Mouse (Mus musculus): Measurements from ENCODE around the gene Ncf2.

Ncf2 gene

GRCm38 (mm10) chr1:152796683-152797263 lies 3.2 kb upstream of the Ncf2 start:
- DNase-seq (ENCODE audit: low read depth, low spot score): no peak

- DNase-seq (ENCODE audit: low read depth, low spot score): no peak
These were observed 1.9 kb upstream of the Ncf2 start for GRCm38 (mm10) chr1:152798125-152798524.

DNA sequence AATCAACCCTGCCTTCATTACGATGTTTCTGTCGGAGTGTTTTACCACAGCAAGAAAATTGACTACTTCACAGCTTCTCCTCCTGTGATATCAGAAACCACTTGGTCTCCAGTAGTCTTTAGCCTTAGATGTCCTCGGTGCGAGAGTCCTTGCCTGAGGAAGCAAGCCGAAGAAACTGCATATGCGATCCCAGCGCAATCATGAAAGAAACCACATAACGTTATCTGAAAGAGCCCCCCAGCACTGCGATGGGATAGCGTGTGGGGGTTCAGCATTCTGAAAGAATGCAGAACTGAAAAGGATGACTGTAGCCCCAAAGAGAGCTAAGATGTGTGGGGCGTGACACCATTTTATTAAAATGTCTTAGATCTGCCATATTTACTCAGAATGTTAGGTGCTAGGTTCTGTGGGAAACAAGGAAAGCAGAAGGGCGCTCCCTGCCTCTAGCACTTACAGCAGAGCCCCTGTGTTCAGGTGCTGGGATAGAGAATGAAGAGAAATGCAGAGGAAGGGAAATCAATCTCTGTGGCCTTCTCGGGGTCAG lies 711 bp downstream of the Ncf2 start:
- no peak for DNase-seq (ENCODE audit: low read depth, low spot score)

- DNase-seq (ENCODE audit: low read depth, low spot score): no peak
These were observed 4.9 kb downstream of the Ncf2 start for GRCm38 (mm10) chr1:152804907-152805306.

DNA sequence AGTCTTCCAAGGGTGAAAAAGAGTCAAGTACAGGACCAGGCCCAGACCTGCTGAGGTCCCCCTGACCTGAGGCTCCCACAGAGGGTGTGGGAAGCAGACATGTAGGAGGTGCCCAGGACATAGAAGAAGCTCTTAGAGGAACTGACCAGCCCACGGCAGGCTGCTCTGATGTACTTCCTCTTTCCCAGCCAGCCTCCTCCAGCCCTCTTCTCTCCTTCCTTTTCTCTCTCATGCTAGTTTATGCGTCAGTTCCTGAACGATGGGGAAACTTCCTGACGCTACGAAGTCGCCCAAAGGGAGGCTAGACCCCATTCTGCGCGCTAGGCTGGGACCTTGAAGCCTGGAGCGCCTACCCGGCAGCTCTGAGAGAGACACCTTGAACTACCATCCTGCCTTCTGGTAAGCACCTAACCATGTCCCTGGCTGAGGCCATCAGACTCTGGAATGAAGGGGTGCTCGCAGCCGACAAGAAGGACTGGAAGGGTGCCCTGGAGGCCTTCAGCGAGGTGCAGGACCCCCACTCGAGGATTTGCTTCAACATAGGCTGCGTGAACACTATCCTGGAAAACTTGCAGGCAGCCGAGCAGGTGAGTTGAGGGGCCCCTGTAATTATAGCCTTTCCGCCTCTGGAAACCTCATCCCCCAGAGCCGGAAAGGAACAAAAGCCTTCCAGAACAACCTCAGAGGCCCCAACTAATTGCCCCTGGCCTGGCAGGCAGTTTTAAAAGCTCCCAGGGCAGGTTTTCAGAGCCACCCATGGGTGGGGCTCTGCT lies 7.8 kb downstream of the Ncf2 start:
- DNase-seq (ENCODE audit: low read depth, low spot score): no peak

GRCm38 (mm10) chr1:152808392-152808680 lies 8.3 kb downstream of the Ncf2 start:
- DNase-seq (ENCODE audit: low read depth, low spot score): no peak

DNA sequence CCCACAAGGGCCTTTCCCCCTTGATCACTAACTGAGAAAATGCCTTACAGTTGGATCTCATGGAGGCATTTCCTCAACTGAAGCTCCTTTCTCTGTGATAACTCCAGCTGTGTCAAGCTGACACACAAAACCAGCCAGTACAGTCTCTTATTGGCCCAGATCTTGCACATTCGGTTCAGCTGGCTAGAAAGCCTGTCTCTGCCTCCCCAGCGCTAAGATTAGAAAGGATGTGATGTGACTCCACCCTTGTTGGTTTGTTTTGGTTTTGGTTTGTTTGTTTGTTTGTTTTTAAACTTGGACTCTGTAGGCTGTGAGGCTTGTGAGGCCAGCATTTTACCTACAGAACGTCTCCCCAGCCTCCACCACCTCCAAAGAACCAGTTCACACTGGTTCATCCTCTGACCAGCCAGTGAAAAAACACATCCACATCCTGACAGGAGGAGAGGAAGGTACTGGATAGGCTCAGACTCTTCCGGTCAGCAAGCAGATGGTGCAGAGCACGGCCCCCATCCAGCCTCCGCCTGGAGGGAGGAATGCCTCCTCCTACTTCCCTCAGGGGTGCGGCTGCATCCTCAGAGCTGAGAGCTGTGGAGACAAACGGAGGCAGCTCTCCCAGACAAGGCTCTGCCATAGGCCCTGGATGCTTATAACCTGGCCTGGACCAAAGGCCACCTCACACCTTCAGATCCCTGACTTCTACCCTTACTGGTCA lies 9.7 kb downstream of the Ncf2 start:
- DNase-seq (ENCODE audit: low read depth, low spot score): no peak

- no peak for DNase-seq (ENCODE audit: low read depth, low spot score)
These were observed 10.8 kb downstream of the Ncf2 start for GRCm38 (mm10) chr1:152810533-152811439.

GRCm38 (mm10) chr1:152815265-152815701 lies 15.3 kb downstream of the Ncf2 start:
- peak; percentile 16 for DNase-seq (ENCODE audit: low read depth, low spot score)

- DNase-seq (ENCODE audit: low read depth, low spot score): peak; percentile 30
These were observed 17.2 kb downstream of the Ncf2 start for GRCm38 (mm10) chr1:152817027-152817769.

DNA sequence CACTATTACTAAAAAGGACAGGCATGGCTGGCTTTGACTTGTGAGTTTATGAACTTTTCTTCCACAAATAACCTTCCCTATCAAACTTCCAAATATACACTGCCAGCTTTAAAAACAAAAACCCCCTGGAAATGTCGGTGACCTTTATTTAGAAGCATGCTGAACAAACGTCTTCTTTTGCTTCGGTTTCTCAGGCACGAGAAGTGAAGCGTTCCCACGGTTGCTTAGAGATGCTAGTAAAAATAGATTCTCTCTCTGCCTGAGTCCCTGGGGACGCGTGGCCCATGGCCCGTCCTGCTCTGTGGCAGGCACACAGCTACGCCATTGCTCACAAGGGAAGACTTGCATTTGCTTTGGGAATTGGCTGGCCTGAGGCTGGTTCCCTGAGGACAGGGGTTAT lies 17.8 kb downstream of the Ncf2 start:
- DNase-seq (ENCODE audit: low read depth, low spot score): peak; percentile 14

- no peak for DNase-seq (ENCODE audit: low read depth, low spot score)
These were observed 19.6 kb downstream of the Ncf2 start for GRCm38 (mm10) chr1:152819558-152819957.

DNA sequence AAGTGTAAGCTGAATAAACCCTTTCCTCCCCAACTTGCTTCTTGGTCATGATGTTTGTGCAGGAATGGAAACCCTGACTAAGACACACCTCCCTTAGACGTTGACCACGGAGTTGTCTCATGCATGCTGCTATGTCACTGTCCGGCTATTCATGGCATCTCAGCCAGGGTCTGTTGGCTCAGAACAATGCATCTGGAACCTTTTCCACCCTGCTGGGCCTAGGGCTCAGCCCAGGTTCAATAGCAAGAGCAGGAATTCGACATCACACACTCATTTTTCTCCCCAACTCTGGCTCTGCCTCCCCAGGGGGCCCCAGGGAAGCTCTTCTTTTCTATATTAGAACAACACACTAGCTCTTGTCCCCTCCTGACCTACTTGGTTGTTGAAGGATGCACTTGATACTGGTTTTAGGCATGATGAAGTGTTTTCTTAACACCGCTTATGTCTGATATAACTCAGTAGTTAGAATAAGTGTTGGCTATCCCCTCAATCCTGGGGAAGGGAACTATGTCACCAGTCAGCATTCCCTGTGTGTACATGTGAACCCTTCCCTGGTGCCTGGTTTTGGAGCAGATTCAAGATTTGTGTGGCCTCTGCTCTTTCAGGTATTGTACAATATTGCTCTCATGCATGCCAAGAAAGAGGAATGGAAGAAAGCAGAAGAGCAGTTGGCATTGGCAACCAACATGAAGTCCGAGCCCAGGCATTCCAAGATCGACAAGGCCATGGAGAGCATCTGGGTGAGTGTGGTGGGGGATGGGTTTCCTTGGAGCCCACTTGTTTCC lies 21.1 kb downstream of the Ncf2 start:
- no peak for DNase-seq (ENCODE audit: low read depth, low spot score)

DNA sequence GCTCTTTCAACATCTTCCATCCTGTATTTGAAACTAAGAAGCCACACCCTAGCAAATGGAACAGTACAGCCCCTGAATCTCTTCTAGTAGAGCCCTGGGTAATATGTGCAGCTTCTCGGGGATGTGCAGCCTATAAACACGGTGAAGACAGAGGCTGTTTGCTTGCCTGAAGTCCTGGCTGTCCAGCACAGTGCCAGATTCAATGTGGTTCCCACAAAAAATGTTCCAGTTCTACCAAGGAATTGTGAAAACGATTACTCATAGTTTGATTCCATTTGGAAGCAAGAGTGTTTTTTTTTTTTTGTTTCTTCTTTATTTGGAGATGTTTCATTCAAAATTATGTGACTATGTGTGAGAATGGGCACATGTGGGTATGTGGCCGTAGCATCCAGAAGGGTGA lies 21.8 kb downstream of the Ncf2 start:
- no peak for DNase-seq (ENCODE audit: low read depth, low spot score)

GRCm38 (mm10) chr1:152824206-152824605 lies 24.2 kb downstream of the Ncf2 start:
- DNase-seq (ENCODE audit: low read depth, low spot score): no peak

- no peak for DNase-seq (ENCODE audit: low read depth, low spot score)
These were observed 26.5 kb downstream of the Ncf2 start for GRCm38 (mm10) chr1:152826446-152826845.

DNA sequence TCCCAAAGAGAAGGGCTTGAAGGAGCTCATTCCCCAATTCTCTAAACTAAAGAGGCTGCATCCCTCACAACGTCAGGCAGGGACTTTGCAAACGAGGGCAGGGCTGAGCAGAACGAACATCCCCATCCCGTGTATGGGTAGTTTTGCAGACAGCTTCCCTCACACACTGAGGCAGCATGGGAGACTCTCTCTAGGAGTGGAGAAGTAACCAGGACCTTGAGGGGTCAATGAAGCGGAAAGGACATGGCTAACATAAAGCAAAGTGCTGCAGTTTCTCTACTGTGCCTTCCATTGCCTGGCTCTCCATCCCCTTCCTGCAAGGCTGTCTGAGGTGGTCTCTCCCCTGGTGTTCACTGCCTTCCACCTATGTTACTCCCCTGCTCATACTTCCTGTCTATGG lies 28.2 kb downstream of the Ncf2 start:
- DNase-seq (ENCODE audit: low read depth, low spot score): no peak

GRCm38 (mm10) chr1:152828637-152829355 lies 28.8 kb downstream of the Ncf2 start:
- DNase-seq (ENCODE audit: low read depth, low spot score): no peak

DNA sequence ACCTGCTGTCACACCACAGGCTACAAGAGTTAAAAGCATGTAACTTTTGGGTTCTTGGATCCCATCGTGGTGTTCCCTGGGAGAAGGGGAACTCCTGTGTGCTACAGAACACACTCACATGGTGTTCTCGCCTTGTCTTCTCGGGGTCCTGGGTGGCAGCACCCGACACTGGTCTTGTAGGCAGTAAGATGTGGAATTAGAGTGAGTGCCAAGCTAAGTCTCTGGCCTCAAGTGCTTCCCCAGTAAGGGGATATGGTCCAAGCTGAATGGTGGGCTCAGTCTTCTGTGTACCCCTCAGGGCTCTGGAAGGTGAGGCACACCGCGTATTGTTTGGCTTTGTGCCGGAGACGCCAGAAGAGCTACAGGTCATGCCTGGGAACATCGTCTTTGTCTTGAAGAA lies 30.1 kb downstream of the Ncf2 start:
- no peak for DNase-seq (ENCODE audit: low read depth, low spot score)
